Mouse (Mus musculus) heart, embryonic 14.5 days (tissue): ENCODE measurements around the gene Fnbp4. TPM values are rescaled to one million over a fixed set of nuclear protein-coding genes. Genes with fewer than 3 reads are reported as not detected.

Source experiments
- ATAC-seq: fragments of 200-750 bp; cut with Nextera tagmentation; 2 replicates; pipeline ENCODE4 v1.8.0; 2017; ENCODE audit warnings: low read depth, moderate TSS enrichment; ENCODE audit not compliant: insufficient number of reproducible peaks, insufficient read depth, low FRiP score
- H3K27ac ChIP-seq, 2 experiments: fragments of 200-500 bp in 1 of 2; fragments of 300-500 bp in 1 of 2; sonication (generic) in 1 of 2; replicated peaks in 1 of 2; 2 replicates each; pipeline ENCODE4 v1.5.1; 2012 to 2014; ENCODE audit warnings: low read depth in 2 of 2, low read length in 2 of 2, control low read depth in 1 of 2, mild to moderate bottlenecking in 1 of 2, mixed read lengths in 1 of 2; ENCODE audit not compliant: control insufficient read depth in 1 of 2, insufficient read depth in 1 of 2
- H3K27me3 ChIP-seq: fragments of 300-500 bp; sonication (generic); 2 replicates; pipeline ENCODE4 v1.6.1; 2014; ENCODE audit warnings: mild to moderate bottlenecking, low read length, control low read depth; ENCODE audit not compliant: control insufficient read depth, insufficient read depth
- H3K36me3 ChIP-seq: fragments of 300-500 bp; sonication (generic); 2 replicates; pipeline ENCODE4 v1.6.1; 2014; ENCODE audit warnings: mild to moderate bottlenecking, control low read depth, low read length, mixed read lengths; ENCODE audit not compliant: control insufficient read depth, insufficient read depth
- H3K4me1 ChIP-seq, 2 experiments: fragments of 200-500 bp in 1 of 2; fragments of 300-500 bp in 1 of 2; sonication (generic) in 1 of 2; 2 replicates each; pipeline ENCODE4 v1.6.1; 2012 to 2014; ENCODE audit warnings: low read length in 2 of 2, control low read depth in 1 of 2, mixed read lengths in 1 of 2; ENCODE audit not compliant: control insufficient read depth in 2 of 2, insufficient read depth in 2 of 2
- H3K4me2 ChIP-seq: fragments of 300-500 bp; sonication (generic); 2 replicates; pipeline ENCODE4 v1.6.1; 2014; ENCODE audit warnings: mild to moderate bottlenecking, low read length
- H3K4me3 ChIP-seq, 2 experiments: fragments of 200-500 bp in 1 of 2; fragments of 300-500 bp in 1 of 2; sonication (generic) in 1 of 2; 2 replicates each; pipeline ENCODE4 v1.5.1; 2012 to 2014; ENCODE audit warnings: low read length in 2 of 2, mild to moderate bottlenecking in 2 of 2, control low read depth in 1 of 2, low read depth in 1 of 2, moderate library complexity in 1 of 2; ENCODE audit not compliant: control insufficient read depth in 1 of 2, insufficient read depth in 1 of 2
- H3K9ac ChIP-seq: fragments of 300-500 bp; sonication (generic); 2 replicates; pipeline ENCODE4 v1.6.1; 2014; ENCODE audit warnings: mild to moderate bottlenecking, low read length
- H3K9me3 ChIP-seq: fragments of 300-500 bp; sonication (generic); 2 replicates; pipeline ENCODE4 v1.6.1; 2016; ENCODE audit warnings: low read length, control low read depth; ENCODE audit not compliant: control insufficient read depth
- WGBS: fragments of 180-500 bp; shearing (Covaris S2); extraction: QIAGEN DNeasy Blood & Tissue Kit; methylation state at CpG from one replicate; pipeline ENCODE4 v1.1.7; 2014; 5-methylcytosine and 5-hydroxymethylcytosine counted together
- polyA plus RNA-seq: library from polyadenylated mRNA; unstranded; fragments of >200 nt; fragmentation: Nextera tagmentation; extraction: Ambion mirVana; gene quantifications from 2 replicates; pipeline ENCODE4 v1.2.1, GENCODE M21; 2014

The Fnbp4 gene
- polyA plus RNA-seq, 1 experiment from 2014 or later = 53.1 TPM

DNA sequence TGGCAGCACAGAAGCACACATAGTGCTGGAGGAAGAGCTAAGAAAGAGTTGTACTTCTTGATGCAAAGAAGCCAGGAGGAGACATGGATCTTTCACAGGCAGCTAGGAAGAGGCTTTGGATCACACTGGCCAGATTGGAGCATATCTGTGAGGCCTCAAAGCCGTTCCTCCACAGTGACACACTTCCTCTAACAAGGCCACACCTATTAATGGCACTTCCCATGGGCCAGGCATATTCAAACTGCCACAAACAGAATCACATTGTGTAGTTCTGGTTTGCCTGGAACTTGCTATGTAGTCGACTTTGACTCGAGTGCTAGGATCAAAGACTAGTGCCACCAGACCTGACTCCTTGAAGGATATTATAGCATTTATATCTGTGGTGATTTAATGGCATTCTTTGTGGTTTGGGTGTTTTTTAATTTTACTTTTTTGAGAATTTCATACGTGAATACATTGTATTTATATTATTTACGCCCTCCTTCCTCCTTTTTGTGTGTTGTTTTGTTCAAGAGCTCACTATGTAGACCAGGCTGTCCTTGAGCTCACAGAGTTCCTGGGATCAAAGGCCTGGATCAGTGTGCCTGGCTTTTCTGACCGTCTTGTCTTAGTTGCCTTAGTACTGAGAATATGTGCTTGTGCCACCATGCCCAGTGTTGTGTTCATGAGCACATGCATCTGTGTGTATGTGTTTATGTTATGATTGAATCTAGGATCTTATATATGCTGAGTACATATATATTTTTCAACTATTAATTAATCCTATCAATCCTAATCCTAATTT is 4.7 kb downstream of the Fnbp4 start:
- Histone ChIP-seq H3K9me3 (no peaks in the 10 kb centered on the region), H3K27ac (no peak overlapping the region)
- WGBS = 72% methylated on average over 6 of the region's 6 CpGs

DNA sequence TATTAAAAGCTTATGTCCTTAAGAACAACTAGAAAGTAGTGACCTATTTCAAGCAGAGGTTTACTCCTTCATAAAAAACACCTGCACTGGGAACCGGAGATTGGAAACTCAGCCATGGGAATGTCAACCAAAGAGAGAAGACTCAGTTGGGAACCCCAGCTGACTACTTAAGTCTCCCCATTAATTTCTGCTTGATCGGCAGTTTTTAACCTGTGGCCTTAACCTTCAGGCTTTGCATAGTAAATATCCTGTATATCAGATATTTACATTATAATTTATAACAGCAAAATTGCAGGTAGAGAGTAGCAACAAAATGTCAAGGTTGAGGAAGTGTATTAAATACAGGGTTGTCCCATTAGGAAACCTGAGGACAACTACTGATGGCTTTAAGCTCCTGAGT is 8.4 kb downstream of the Fnbp4 start:
- Histone ChIP-seq H3K27me3 (no peaks in the 10 kb centered on the region), H3K9ac (no peak overlapping the region), H3K9me3 (no peaks in the 10 kb centered on the region), H3K4me1 (peaks cover 0 to 10% of the 10 kb centered on the region in 2 experiments; a peak in 1 of 4 replicates), H3K27ac (no peak overlapping the region), H3K4me2 (no peak overlapping the region), H3K36me3 (peaks cover 91% of the 10 kb centered on the region), H3K4me3 (no peak overlapping the region)
- WGBS = 87% methylated on average over 2 of the region's 2 CpGs
- ATAC-seq = no peak

More for the DNA sequence above, 4.7 kb downstream of the Fnbp4 start:
- Histone ChIP-seq H3K4me3 (no peak overlapping the region), H3K36me3 (peaks cover 68% of the 10 kb centered on the region), H3K9ac (no peak overlapping the region), H3K27me3 (no peaks in the 10 kb centered on the region), H3K4me2 (no peak overlapping the region), H3K4me1 (peaks cover 3 to 19% of the 10 kb centered on the region in 2 experiments; a peak in 3 of 4 replicates)
- ATAC-seq = no peak

GRCm38 (mm10) chr2:90754188-90754587 is 9.0 kb downstream of the Fnbp4 start:
- ATAC-seq = no peak
- H3K9ac ChIP-seq = no peak overlapping the region
- no peak overlapping the region for H3K4me2 ChIP-seq
- no peaks in the 10 kb centered on the region for H3K27me3 ChIP-seq
- H3K36me3 ChIP-seq = peaks cover 91% of the 10 kb centered on the region
- no peaks in the 10 kb centered on the region for H3K9me3 ChIP-seq
- 93% methylated on average over 3 of the region's 3 CpGs for WGBS
- no peak overlapping the region for H3K4me3 ChIP-seq
- 0 out of 4 replicates have a peak, but pooled peaks cover 0 to 6% of the 10 kb centered on the region in 2 experiments for H3K4me1 ChIP-seq
- no peak overlapping the region for H3K27ac ChIP-seq

GRCm38 (mm10) chr2:90765123-90765522 is 20.0 kb downstream of the Fnbp4 start:
- Histone ChIP-seq H3K4me3 (no peak overlapping the region), H3K9me3 (no peaks in the 10 kb centered on the region), H3K4me1 (no peaks in the 10 kb centered on the region), H3K4me2 (no peak overlapping the region), H3K27ac (no peak overlapping the region), H3K27me3 (no peaks in the 10 kb centered on the region), H3K36me3 (peaks cover 97% of the 10 kb centered on the region), H3K9ac (no peak overlapping the region)
- ATAC-seq = no peak
- WGBS = 85% methylated on average over 3 of the region's 3 CpGs

GRCm38 (mm10) chr2:90781323-90781722 is 36.2 kb downstream of the Fnbp4 start:
- Histone ChIP-seq H3K4me1 (peaks cover 2 to 18% of the 10 kb centered on the region in 2 experiments; a peak in 2 of 4 replicates), H3K9ac (no peak overlapping the region), H3K27ac (no peak overlapping the region), H3K36me3 (peaks cover 47% of the 10 kb centered on the region), H3K27me3 (no peaks in the 10 kb centered on the region), H3K4me2 (no peak overlapping the region), H3K9me3 (no peaks in the 10 kb centered on the region), H3K4me3 (no peak overlapping the region)
- 34% methylated on average over 3 of the region's 3 CpGs for WGBS
- ATAC-seq = no peak

- peak overlapping the region; percentile 71; the same call in 1 of the 2 replicates for H3K9ac ChIP-seq
- H3K9me3 ChIP-seq = no peaks in the 10 kb centered on the region
- H3K27me3 ChIP-seq = no peaks in the 10 kb centered on the region
- no peak overlapping the region for H3K27ac ChIP-seq
- H3K4me1 ChIP-seq = peaks cover 2 to 18% of the 10 kb centered on the region in 2 experiments; a peak in 2 of 4 replicates
- H3K4me2 ChIP-seq = peak overlapping the region; percentile 96
- no peak overlapping the region; a peak in 1 of 4 replicates for H3K4me3 ChIP-seq
- 52% methylated on average over 2 of the region's 2 CpGs for WGBS
- H3K36me3 ChIP-seq = peaks cover 41% of the 10 kb centered on the region
- no peak for ATAC-seq
Observed at GRCm38 (mm10) chr2:90781938-90782337, 36.8 kb downstream of the Fnbp4 start.

GRCm38 (mm10) chr2:90782458-90782857 is 37.3 kb downstream of the Fnbp4 start, which contains the start of gene Agbl2:
Gene Agbl2, plus strand, starts transcription at chr2:90782727.
- WGBS = 4% methylated on average over 11 of the region's 11 CpGs
- Histone ChIP-seq H3K27me3 (no peaks in the 10 kb centered on the region), H3K9ac (peak within 1 kb of the TSS; percentile 71), H3K36me3 (peaks cover 36% of the 10 kb centered on the region), H3K27ac (no peak within 1 kb of the TSS), H3K4me2 (peak within 1 kb of the TSS; percentile 96), H3K9me3 (no peaks in the 10 kb centered on the region), H3K4me3 (peak within 1 kb of the TSS; percentile 51 to 58), H3K4me1 (peaks cover 2 to 18% of the 10 kb centered on the region in 2 experiments; a peak in 2 of 4 replicates)
- ATAC-seq = peak; percentile 36; the same call in 1 of the 2 replicates
